Mouse (Mus musculus) stomach, embryonic 14.5 days (tissue): ENCODE results near the gene Rex1bd. TPM values are rescaled to one million over a fixed set of nuclear protein-coding genes. Genes with fewer than 3 reads are reported as not detected.
A peak's percentile ranks its signal among the peaks of the same experiment; 100 is the strongest.

Source experiments
- ATAC-seq: fragments of 200-750 bp; cut with Nextera tagmentation; 2 replicates; pipeline ENCODE4 v1.8.0; 2017; ENCODE audit warnings: low read depth, moderate TSS enrichment; ENCODE audit not compliant: insufficient number of reproducible peaks, insufficient read depth, low FRiP score
- H3K27ac ChIP-seq: fragments of 300-500 bp; sonication (generic); 2 replicates; pipeline ENCODE4 v1.5.1; 2014; ENCODE audit warnings: mild to moderate bottlenecking, low read length, moderate library complexity, mixed read lengths
- H3K27me3 ChIP-seq: fragments of 300-500 bp; sonication (generic); 2 replicates; pipeline ENCODE4 v1.6.1; 2014; ENCODE audit warnings: low read length, control low read depth, mixed read lengths; ENCODE audit not compliant: control insufficient read depth, insufficient read depth
- H3K36me3 ChIP-seq: fragments of 300-500 bp; sonication (generic); 2 replicates; pipeline ENCODE4 v1.6.1; 2014; ENCODE audit warnings: mild to moderate bottlenecking, control low read depth, low read length, moderate library complexity, mixed read lengths; ENCODE audit not compliant: control insufficient read depth, insufficient read depth
- H3K4me1 ChIP-seq: fragments of 300-500 bp; sonication (generic); 2 replicates; pipeline ENCODE4 v1.6.1; 2014; ENCODE audit warnings: low read length, control low read depth, mixed read lengths; ENCODE audit not compliant: control insufficient read depth, insufficient read depth
- H3K4me2 ChIP-seq: fragments of 300-500 bp; sonication (generic); replicated peaks from 2 replicates; pipeline ENCODE4 v1.6.1; 2014; ENCODE audit warnings: low read depth, low read length, control low read depth
- H3K4me3 ChIP-seq: fragments of 300-500 bp; sonication (generic); 2 replicates; pipeline ENCODE4 v1.5.1; 2014; ENCODE audit warnings: low read depth, low read length, control low read depth
- H3K9ac ChIP-seq: fragments of 300-500 bp; sonication (generic); replicated peaks from 2 replicates; pipeline ENCODE4 v1.6.1; 2014; ENCODE audit warnings: low read depth, mild to moderate bottlenecking, control low read depth, low read length, moderate library complexity, mixed read lengths
- H3K9me3 ChIP-seq: fragments of 300-500 bp; sonication (generic); 2 replicates; pipeline ENCODE4 v1.6.1; 2016; ENCODE audit warnings: low read depth, low read length, control low read depth; ENCODE audit not compliant: control insufficient read depth
- WGBS: fragments of 180-500 bp; shearing (Covaris S2); extraction: QIAGEN DNeasy Blood & Tissue Kit; methylation state at CpG from one replicate; pipeline ENCODE4 v1.1.7; 2014; 5-methylcytosine and 5-hydroxymethylcytosine counted together
- polyA plus RNA-seq: library from polyadenylated mRNA; unstranded; fragments of >200 nt; fragmentation: Nextera tagmentation; extraction: Ambion mirVana; gene quantifications from 2 replicates; pipeline ENCODE4 v1.2.1, GENCODE M21; 2014

Gene Rex1bd
- polyA plus RNA-seq, 1 experiment from 2014 or later, result 149 TPM

DNA sequence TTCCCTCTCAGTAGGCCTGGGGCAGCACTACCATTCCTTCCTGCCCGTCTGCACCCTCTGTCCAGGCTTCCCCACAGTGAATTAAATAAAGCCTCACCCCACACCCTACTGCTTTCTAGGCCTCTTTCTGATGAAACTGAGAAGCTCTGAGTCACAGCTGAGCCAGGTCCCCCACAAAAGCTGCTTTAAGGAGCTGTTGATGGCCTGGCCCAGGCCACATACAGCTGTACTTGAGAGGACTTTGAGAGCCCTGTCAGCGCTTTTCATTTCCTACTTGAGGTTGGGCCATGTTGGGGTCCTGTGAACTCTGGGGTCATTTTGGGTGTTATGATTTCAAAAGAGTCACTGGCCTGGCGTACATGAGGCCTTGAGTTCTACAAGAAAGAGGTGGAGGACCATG lies 28.7 kb upstream of the Rex1bd start:
- no peak for ATAC-seq
- Histone ChIP-seq H3K9ac (no peak overlapping the region), H3K9me3 (no peaks in the 10 kb centered on the region), H3K36me3 (peaks cover 59% of the 10 kb centered on the region), H3K27ac (no peak overlapping the region), H3K4me1 (peaks cover 7% of the 10 kb centered on the region), H3K4me2 (no peak overlapping the region), H3K27me3 (no peaks in the 10 kb centered on the region), H3K4me3 (no peak overlapping the region)
- WGBS, result 91% methylated on average over 3 of the region's 3 CpGs

DNA sequence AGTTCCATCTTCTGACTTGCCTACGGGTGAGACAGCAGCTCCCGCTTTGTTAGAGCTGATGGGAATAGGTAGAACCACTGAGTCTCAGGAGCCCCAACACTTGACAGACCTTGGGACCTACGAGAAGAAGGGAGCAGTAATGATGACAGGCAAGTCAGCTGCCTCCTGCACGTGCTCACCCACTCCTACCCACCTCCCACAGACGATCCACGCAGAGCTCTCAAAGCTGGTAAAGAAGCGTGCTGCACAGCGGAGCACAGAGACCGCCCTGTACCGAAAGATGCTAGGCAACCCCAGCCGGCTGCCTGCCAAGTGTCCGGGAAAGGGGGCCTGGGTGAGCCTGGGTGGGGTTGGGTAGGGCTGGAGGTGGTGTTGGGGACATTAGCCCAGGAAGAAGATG lies 27.7 kb upstream of the Rex1bd start:
- no peak overlapping the region for H3K9ac ChIP-seq
- no peaks in the 10 kb centered on the region for H3K9me3 ChIP-seq
- WGBS, result 93% methylated on average over 12 of the region's 12 CpGs
- no peak overlapping the region for H3K4me2 ChIP-seq
- no peak overlapping the region for H3K27ac ChIP-seq
- no peaks in the 10 kb centered on the region for H3K27me3 ChIP-seq
- ATAC-seq, result no peak
- peaks cover 64% of the 10 kb centered on the region for H3K36me3 ChIP-seq
- no peak overlapping the region for H3K4me3 ChIP-seq
- H3K4me1 ChIP-seq, result peaks cover 5% of the 10 kb centered on the region; the same call in 1 of the 2 replicates

DNA sequence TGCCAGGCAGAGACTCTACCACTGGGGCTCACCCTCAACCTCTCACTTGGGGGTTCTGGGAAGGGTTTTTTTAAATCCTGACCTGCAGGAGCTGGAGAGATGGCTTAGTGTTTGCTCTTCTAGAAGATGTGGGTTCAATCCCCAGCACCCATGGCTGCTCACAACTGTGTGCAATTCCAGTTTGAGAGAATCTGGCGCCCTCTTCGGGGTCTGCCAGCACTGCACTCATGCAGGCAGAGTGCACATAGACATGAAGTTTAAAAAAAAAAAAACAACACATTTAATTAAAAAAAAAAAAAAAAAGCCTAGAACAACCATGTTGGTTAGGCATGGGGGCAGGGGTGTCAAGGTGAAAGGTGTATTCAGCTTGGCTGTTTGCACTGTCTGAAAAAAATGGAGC lies 23.8 kb upstream of the Rex1bd start:
- H3K9ac ChIP-seq, result no peak overlapping the region
- H3K4me3 ChIP-seq, result no peak overlapping the region
- no peaks in the 10 kb centered on the region for H3K9me3 ChIP-seq
- WGBS, result 92% methylated on average over 2 of the region's 2 CpGs
- H3K36me3 ChIP-seq, result peaks cover 46% of the 10 kb centered on the region
- no peak for ATAC-seq
- H3K27ac ChIP-seq, result no peak overlapping the region
- H3K27me3 ChIP-seq, result no peaks in the 10 kb centered on the region
- peaks cover 13% of the 10 kb centered on the region for H3K4me1 ChIP-seq
- no peak overlapping the region for H3K4me2 ChIP-seq

DNA sequence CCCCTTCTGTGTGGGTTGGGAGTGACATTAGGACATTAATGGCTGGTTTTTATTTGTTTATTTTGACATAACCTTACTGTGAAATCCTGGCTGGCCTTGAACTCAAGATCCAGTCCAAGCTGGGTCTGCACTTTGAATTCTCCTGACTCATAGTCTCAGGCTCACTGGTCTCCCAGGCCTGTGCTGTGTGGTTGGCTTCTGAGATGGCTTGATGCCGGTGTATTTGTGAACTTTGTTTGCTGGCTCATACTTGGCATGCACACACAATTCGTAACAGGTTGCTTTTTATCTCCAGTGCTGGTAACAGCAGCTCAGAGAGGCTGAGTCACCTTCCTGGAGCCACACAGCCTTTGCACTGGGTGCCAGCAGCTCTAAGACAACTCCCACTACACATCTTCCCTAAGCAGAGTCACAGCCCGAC lies 23.2 kb upstream of the Rex1bd start:
- Histone ChIP-seq H3K4me1 (peaks cover 13% of the 10 kb centered on the region), H3K9me3 (no peaks in the 10 kb centered on the region), H3K27ac (no peak overlapping the region), H3K9ac (no peak overlapping the region), H3K4me2 (no peak overlapping the region), H3K27me3 (no peaks in the 10 kb centered on the region), H3K4me3 (no peak overlapping the region), H3K36me3 (peaks cover 42% of the 10 kb centered on the region)
- 93% methylated on average over 3 of the region's 3 CpGs for WGBS
- no peak for ATAC-seq

DNA sequence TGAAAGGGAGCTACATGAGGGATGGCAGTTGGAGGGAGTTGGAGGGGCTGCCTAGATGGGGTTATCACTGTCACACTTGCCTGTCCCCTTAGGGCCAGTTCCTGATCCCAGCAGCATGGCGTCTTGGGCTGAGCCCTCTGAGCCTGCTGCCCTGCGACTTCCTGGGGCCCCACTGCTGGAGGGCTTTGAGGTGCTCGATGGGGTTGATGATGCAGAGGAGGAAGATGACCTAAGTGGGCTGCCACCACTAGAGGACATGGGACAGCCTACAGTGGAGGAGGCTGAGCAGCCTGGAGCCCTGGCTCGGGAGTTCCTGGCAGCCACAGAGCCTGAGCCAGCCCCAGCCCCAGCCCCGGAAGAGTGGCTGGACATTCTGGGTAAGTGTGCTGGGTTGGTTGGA lies 22.7 kb upstream of the Rex1bd start:
- no peak overlapping the region for H3K4me2 ChIP-seq
- no peak for ATAC-seq
- H3K9ac ChIP-seq, result no peak overlapping the region
- H3K27ac ChIP-seq, result no peak overlapping the region
- no peaks in the 10 kb centered on the region for H3K27me3 ChIP-seq
- peaks cover 13% of the 10 kb centered on the region for H3K4me1 ChIP-seq
- WGBS, result 78% methylated on average over 5 of the region's 5 CpGs
- peaks cover 38% of the 10 kb centered on the region for H3K36me3 ChIP-seq
- H3K4me3 ChIP-seq, result no peak overlapping the region
- no peaks in the 10 kb centered on the region for H3K9me3 ChIP-seq

DNA sequence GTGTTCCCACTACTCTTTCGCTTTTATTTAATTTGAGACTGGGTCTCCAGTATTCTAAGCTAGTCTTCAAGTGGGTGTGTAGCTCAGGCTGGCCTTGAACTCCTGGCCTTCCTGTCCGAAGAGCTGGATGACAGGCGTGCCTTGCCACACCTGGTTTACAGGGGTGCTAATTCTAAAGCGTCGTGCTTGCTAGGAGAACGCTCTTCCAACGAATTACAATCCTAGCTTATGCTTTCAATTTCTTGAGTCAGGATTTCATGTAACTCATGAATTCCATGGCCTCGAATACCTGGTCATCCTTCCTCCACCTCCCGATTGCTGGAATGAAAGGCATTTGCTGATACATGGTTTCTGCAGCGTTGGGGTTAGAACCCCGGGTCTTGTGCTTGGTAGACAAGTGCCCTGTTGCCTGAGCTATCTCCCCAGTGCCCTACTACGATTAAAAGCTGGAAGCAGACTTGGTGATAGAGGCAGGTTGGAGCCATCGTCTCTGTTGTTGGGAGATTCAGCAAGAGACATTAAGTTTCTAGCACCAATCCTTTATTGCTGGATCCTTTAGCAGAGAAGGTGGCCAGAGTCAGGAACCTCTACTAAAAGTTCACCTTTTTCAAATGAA lies 21.7 kb upstream of the Rex1bd start:
- Histone ChIP-seq H3K36me3 (peaks cover 33% of the 10 kb centered on the region), H3K4me2 (peak overlapping the region; percentile 77), H3K4me1 (peaks cover 15% of the 10 kb centered on the region), H3K4me3 (peak overlapping the region; percentile 81), H3K27me3 (no peaks in the 10 kb centered on the region), H3K9me3 (no peaks in the 10 kb centered on the region), H3K27ac (peak overlapping the region; percentile 89), H3K9ac (peak overlapping the region; percentile 91)
- no peak for ATAC-seq
- WGBS, result 22% methylated on average over 13 of the region's 13 CpGs

DNA sequence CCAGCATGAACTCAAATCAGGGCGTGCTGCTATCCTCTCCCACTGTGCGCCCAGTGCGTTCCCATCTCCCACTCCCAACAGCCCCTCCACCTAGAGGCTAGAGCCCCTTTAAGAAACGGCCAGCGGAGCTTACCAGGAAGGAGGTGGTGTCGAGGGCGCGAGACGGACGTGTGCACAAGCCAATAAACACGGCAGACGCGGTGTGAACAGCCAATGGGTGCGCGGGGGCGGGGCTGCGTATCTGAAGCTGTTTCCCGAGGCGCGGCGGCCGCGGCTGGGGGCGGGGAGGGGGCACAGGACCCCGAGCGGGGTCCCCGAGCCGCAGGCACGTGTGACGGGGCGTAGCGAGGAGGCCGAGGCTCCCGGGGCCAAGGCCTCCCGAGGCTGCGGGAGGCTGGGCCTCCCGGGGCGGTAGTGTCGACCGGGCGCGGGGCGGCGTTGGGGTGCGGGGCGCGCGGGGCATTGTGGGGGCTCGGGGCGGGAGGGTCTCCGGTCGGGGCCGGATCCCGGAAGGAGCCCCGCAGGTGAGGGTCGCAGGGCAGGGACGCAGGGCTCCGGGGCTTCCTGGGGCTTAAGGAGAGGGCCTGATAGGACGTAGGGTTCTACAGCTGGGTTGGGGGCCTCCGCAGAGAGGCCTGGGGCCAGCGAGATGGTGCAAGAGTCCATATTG lies 21.1 kb upstream of the Rex1bd start, which contains the start of the genes Fkbp8 and Kxd1:
Fkbp8 (plus strand) TSS at position 213 of the 670 bp plus-strand sequence.
Kxd1 (minus strand) TSS at position 445 of the 670 bp plus-strand sequence.
- WGBS, result under 1% methylated on average over 53 of the region's 61 CpGs
- peak within 1 kb of the TSS; percentile 81 for H3K4me3 ChIP-seq
- no peaks in the 10 kb centered on the region for H3K27me3 ChIP-seq
- peak within 1 kb of the TSS; percentile 91 for H3K9ac ChIP-seq
- H3K4me1 ChIP-seq, result peaks cover 16% of the 10 kb centered on the region
- H3K36me3 ChIP-seq, result peaks cover 28% of the 10 kb centered on the region
- H3K4me2 ChIP-seq, result peak within 1 kb of the TSS; percentile 80
- no peaks in the 10 kb centered on the region for H3K9me3 ChIP-seq
- peak; percentile 92 for ATAC-seq
- H3K27ac ChIP-seq, result peak within 1 kb of the TSS; percentile 89

DNA sequence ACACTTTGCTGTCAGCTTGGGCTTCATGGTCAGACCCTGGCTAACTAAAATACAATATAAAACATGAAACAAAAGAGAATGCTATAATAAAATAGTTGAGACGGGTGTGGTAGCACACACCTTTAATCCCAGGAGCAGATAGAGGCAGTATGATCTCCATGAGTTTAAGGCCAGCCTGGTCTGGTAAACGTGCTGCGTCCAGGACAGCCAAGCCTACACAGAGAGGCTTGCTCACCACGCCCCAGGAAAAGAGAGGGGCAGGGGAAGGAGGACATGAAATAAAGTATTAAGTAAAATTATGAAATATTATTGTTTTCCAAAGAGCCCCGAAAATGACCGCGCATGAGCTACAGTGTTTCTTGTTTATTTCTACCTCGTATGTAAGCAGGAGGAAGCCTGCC lies 20.6 kb upstream of the Rex1bd start:
- Histone ChIP-seq H3K27ac (peak overlapping the region; percentile 89; the same call in 1 of the 2 replicates), H3K4me1 (peaks cover 16% of the 10 kb centered on the region), H3K9ac (peak overlapping the region; percentile 91), H3K9me3 (no peaks in the 10 kb centered on the region), H3K4me3 (peak overlapping the region; percentile 81), H3K4me2 (peak overlapping the region; percentile 80), H3K27me3 (no peaks in the 10 kb centered on the region), H3K36me3 (peaks cover 22% of the 10 kb centered on the region)
- WGBS, result 2% methylated on average over 8 of the region's 8 CpGs
- ATAC-seq, result no peak
